Mouse (Mus musculus): Measurements from ENCODE around the gene Arhgef12.

DNA sequence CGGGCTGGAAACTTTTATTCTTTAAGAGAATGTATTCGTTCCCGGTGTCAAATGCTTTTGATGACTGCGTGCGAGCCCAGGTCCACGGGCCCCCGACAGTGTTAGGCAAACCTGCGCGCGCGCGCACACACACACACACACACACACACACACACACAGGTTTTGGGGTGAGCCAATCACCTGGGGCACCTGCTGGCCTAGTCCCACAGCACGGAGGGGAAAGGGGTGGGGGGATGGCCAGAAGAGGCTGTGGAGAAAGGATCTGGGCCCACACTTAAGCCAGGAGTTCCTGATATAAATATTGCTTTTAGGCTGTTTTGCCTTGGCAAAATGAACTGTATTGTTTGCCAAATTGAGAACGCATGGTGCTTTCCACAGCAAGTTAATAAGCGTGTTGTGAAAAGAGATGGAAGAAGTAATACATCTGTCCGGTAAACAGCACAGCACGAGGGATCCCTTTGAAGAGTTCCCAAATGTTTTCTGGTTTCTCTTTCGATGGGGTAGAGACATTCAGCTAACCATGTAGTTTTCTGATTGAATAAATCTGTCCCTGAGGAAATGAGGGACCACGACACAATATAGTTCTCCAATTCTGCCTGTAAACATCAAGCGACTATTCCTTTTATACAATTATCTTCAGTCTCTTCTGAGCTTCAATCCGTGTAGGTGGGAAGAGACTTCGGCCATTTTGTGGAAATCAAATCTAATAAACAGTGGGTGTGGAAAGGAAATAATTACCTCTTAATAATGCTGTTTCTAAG, 433 bp downstream of the Arhgef12 start:
- TF ChIP-seq POLR2A (IDR thresholded peaks at IDR 0.05; ENCODE audit: insufficient read depth, low read depth, low read length), result no peak
- TF ChIP-seq CTCF (IDR thresholded peaks at IDR 0.05), result no peak

All from heart, adult 2 months (tissue).